Mouse (Mus musculus) forebrain, embryonic 10.5 days (tissue): ENCODE measurements around the gene Wtap. TPM values are rescaled to one million over a fixed set of nuclear protein-coding genes. Genes with fewer than 3 reads are reported as not detected.
"Not testable (repeated sequence)": the region's sequence is repeated elsewhere in the genome, so short reads cannot be mapped to it uniquely, and the experiment has no call there.

ENCODE experiments used
- DNase-seq: peaks from one replicate; pipeline ENCODE4 v3.0.0-alpha.2; 2017; ENCODE audit warnings: low spot score; ENCODE audit errors: extremely low spot score
- H3K27ac ChIP-seq: fragments of 300-500 bp; sonication (generic); 2 replicates; pipeline ENCODE4 v1.5.1; 2016; ENCODE audit warnings: mild to moderate bottlenecking
- H3K27me3 ChIP-seq: fragments of 300-500 bp; sonication (generic); 2 replicates; pipeline ENCODE4 v1.6.1; 2016; ENCODE audit warnings: mild to moderate bottlenecking; ENCODE audit not compliant: poor library complexity, severe bottlenecking
- H3K36me3 ChIP-seq: fragments of 300-500 bp; sonication (generic); replicated peaks from 2 replicates; pipeline ENCODE4 v1.6.1; 2016; ENCODE audit warnings: mild to moderate bottlenecking, moderate library complexity
- H3K4me1 ChIP-seq: fragments of 300-500 bp; sonication (generic); 2 replicates; pipeline ENCODE4 v1.6.1; 2016
- H3K4me3 ChIP-seq: fragments of 300-500 bp; sonication (generic); 2 replicates; pipeline ENCODE4 v1.5.1; 2016; ENCODE audit warnings: mild to moderate bottlenecking, moderate library complexity
- H3K9me3 ChIP-seq: fragments of 300-500 bp; sonication (generic); 2 replicates; pipeline ENCODE4 v1.6.1; 2016; ENCODE audit warnings: mild to moderate bottlenecking, moderate library complexity
- WGBS: fragments of 180-500 bp; shearing (Covaris S2); methylation state at CpG from one replicate; pipeline ENCODE4 v1.1.7; 2016; 5-methylcytosine and 5-hydroxymethylcytosine counted together
- polyA plus RNA-seq: library from polyadenylated mRNA; unstranded; fragments of >200 nt; fragmentation: Nextera tagmentation; extraction: Ambion mirVana; gene quantifications from 2 replicates; pipeline ENCODE4 v1.2.1, GENCODE M21; 2016

Gene Wtap
- polyA plus RNA-seq, 1 experiment from 2014 or later, result 140 TPM

GRCm38 (mm10) chr17:12956664-12957063 lies 37.3 kb downstream of the Wtap start:
- Histone ChIP-seq H3K4me3 (no peak overlapping the region), H3K27ac (no peak overlapping the region), H3K4me1 (peaks cover 21% of the 10 kb centered on the region), H3K9me3 (no peaks in the 10 kb centered on the region), H3K36me3 (peaks cover 55% of the 10 kb centered on the region), H3K27me3 (no peaks in the 10 kb centered on the region)
- WGBS, result 97% methylated on average over 8 of the region's 8 CpGs
- DNase-seq, result peak; percentile 5

GRCm38 (mm10) chr17:12949669-12950068 lies 44.3 kb downstream of the Wtap start:
- Histone ChIP-seq H3K36me3 (peaks cover 83% of the 10 kb centered on the region), H3K9me3 (no peaks in the 10 kb centered on the region), H3K27me3 (no peaks in the 10 kb centered on the region), H3K4me3 (no peak overlapping the region), H3K27ac (no peak overlapping the region), H3K4me1 (no peaks in the 10 kb centered on the region)
- DNase-seq, result no peak
- WGBS, result 95% methylated on average over 5 of the region's 5 CpGs

GRCm38 (mm10) chr17:12942459-12943162 lies 51.4 kb downstream of the Wtap start:
- no peak for DNase-seq
- H3K27ac ChIP-seq, result no peak overlapping the region
- H3K36me3 ChIP-seq, result peaks cover 55% of the 10 kb centered on the region
- 92% methylated on average over 6 of the region's 6 CpGs for WGBS
- no peak overlapping the region for H3K4me3 ChIP-seq
- H3K27me3 ChIP-seq, result no peaks in the 10 kb centered on the region
- H3K9me3 ChIP-seq, result no peaks in the 10 kb centered on the region
- peaks cover 19% of the 10 kb centered on the region for H3K4me1 ChIP-seq

- WGBS, result 81% methylated on average over 8 of the region's 8 CpGs
- no peaks in the 10 kb centered on the region for H3K27me3 ChIP-seq
- DNase-seq, result no peak
- H3K4me3 ChIP-seq, result no peak overlapping the region
- peaks cover 23% of the 10 kb centered on the region for H3K4me1 ChIP-seq
- no peak overlapping the region for H3K27ac ChIP-seq
- no peaks in the 10 kb centered on the region for H3K9me3 ChIP-seq
- peaks cover 49% of the 10 kb centered on the region for H3K36me3 ChIP-seq
These were observed 52.3 kb downstream of the Wtap start for GRCm38 (mm10) chr17:12941543-12942260.

GRCm38 (mm10) chr17:12940151-12940805 lies 53.7 kb downstream of the Wtap start, which contains the start of gene Acat3:
Acat3 (minus strand) TSS chr17:12940600.
- Histone ChIP-seq H3K9me3 (no peaks in the 10 kb centered on the region), H3K36me3 (peaks cover 34% of the 10 kb centered on the region), H3K4me1 (peaks cover 36% of the 10 kb centered on the region), H3K4me3 (peak within 1 kb of the TSS; percentile 42), H3K27ac (peak within 1 kb of the TSS; percentile 44; the same call in 1 of the 2 replicates), H3K27me3 (no peaks in the 10 kb centered on the region)
- 18% methylated on average over 27 of the region's 27 CpGs for WGBS
- no peak for DNase-seq

GRCm38 (mm10) chr17:12939377-12940148 lies 54.4 kb downstream of the Wtap start:
- H3K4me3 ChIP-seq, result peak overlapping the region; percentile 42
- 52% methylated on average over 2 of the region's 12 CpGs for WGBS
- not testable (repeated sequence) for H3K9me3 ChIP-seq

GRCm38 (mm10) chr17:12938077-12938476 lies 55.9 kb downstream of the Wtap start:
- Histone ChIP-seq H3K4me1 (peaks cover 36% of the 10 kb centered on the region), H3K4me3 (no peak overlapping the region)
- WGBS, result 33% methylated on average over 2 of the region's 2 CpGs

More at GRCm38 (mm10) chr17:12939377-12940148, 54.4 kb downstream of the Wtap start:
- H3K36me3 ChIP-seq, result peaks cover 27% of the 10 kb centered on the region
- peak overlapping the region; percentile 44; the same call in 1 of the 2 replicates for H3K27ac ChIP-seq
- peaks cover 36% of the 10 kb centered on the region for H3K4me1 ChIP-seq
- DNase-seq, H3K27me3 ChIP-seq: not testable (repeated sequence)

GRCm38 (mm10) chr17:12937412-12937970 lies 56.5 kb downstream of the Wtap start:
- H3K27me3 ChIP-seq, result no peaks in the 10 kb centered on the region
- no peaks in the 10 kb centered on the region for H3K9me3 ChIP-seq
- H3K4me3 ChIP-seq, result no peak overlapping the region
- DNase-seq, result no peak
- peaks cover 8% of the 10 kb centered on the region for H3K36me3 ChIP-seq
- 0 out of 2 replicates have a peak overlapping the region, but pooled peaks have one; percentile 44 for H3K27ac ChIP-seq
- H3K4me1 ChIP-seq, result peaks cover 36% of the 10 kb centered on the region
- WGBS, result 86% methylated on average over 2 of the region's 2 CpGs

More at GRCm38 (mm10) chr17:12938077-12938476, 55.9 kb downstream of the Wtap start:
- no peaks in the 10 kb centered on the region for H3K9me3 ChIP-seq
- no peaks in the 10 kb centered on the region for H3K27me3 ChIP-seq
- H3K27ac ChIP-seq, result 0 out of 2 replicates have a peak overlapping the region, but pooled peaks have one; percentile 44
- no peak for DNase-seq
- H3K36me3 ChIP-seq, result peaks cover 14% of the 10 kb centered on the region

- Histone ChIP-seq H3K27ac (no peak overlapping the region), H3K4me3 (no peak overlapping the region), H3K27me3 (no peaks in the 10 kb centered on the region), H3K36me3 (0 out of 2 replicates have a peak, but pooled peaks cover 5% of the 10 kb centered on the region), H3K9me3 (no peaks in the 10 kb centered on the region), H3K4me1 (peaks cover 33% of the 10 kb centered on the region)
- DNase-seq, result no peak
- WGBS, result 31% methylated on average over 4 of the region's 4 CpGs
These were observed 58.2 kb downstream of the Wtap start for GRCm38 (mm10) chr17:12935719-12936118.

GRCm38 (mm10) chr17:12931576-12931975 lies 62.4 kb downstream of the Wtap start:
- Histone ChIP-seq H3K36me3 (peaks cover 23% of the 10 kb centered on the region), H3K4me1 (peaks cover 12% of the 10 kb centered on the region)
- not testable (repeated sequence) for H3K27ac ChIP-seq, H3K27me3 ChIP-seq, DNase-seq, H3K9me3 ChIP-seq, H3K4me3 ChIP-seq
- 87% methylated on average over 5 of the region's 5 CpGs for whole genome bisulfite sequencing

- Histone ChIP-seq H3K4me1 (no peaks in the 10 kb centered on the region), H3K36me3 (peaks cover 76% of the 10 kb centered on the region), H3K27me3 (no peaks in the 10 kb centered on the region), H3K9me3 (no peaks in the 10 kb centered on the region), H3K27ac (no peak overlapping the region), H3K4me3 (no peak overlapping the region)
- WGBS, result 90% methylated on average over 8 of the region's 8 CpGs
- no peak for DNase-seq
These were observed 68.2 kb downstream of the Wtap start for GRCm38 (mm10) chr17:12925703-12926180.

- WGBS, result 89% methylated on average over 3 of the region's 3 CpGs
- H3K4me3 ChIP-seq, result no peak overlapping the region
These were observed 69.0 kb downstream of the Wtap start for GRCm38 (mm10) chr17:12925001-12925400.

More at GRCm38 (mm10) chr17:12925001-12925400, 69.0 kb downstream of the Wtap start:
- DNase-seq, result no peak
- H3K36me3 ChIP-seq, result peaks cover 83% of the 10 kb centered on the region
- H3K27ac ChIP-seq, result no peak overlapping the region
- no peaks in the 10 kb centered on the region for H3K9me3 ChIP-seq
- H3K4me1 ChIP-seq, result no peaks in the 10 kb centered on the region
- no peaks in the 10 kb centered on the region for H3K27me3 ChIP-seq
